Mouse (Mus musculus) MEL (cell line): Measurements from ENCODE around the gene Ano10. TPM values are rescaled to one million over a fixed set of nuclear protein-coding genes. Genes with fewer than 3 reads are reported as not detected.

Source experiments
- DNase-seq: peaks from one replicate; pipeline ENCODE4 v3.0.0; 2011; ENCODE audit warnings: low read depth, low spot score
- H3K27ac ChIP-seq: 2 replicates; pipeline ENCODE4 v1.5.1; 2012; ENCODE audit warnings: low read depth, mild to moderate bottlenecking, control low read depth, low read length, moderate library complexity; ENCODE audit not compliant: control insufficient read depth
- H3K27me3 ChIP-seq, 2 experiments: fragments of 150-350 bp in 1 of 2; sonication (generic) in 1 of 2; 2 replicates each; pipeline ENCODE4 v1.6.1; 2012; ENCODE audit warnings: low read length in 2 of 2, mild to moderate bottlenecking in 2 of 2, improper control_type of control experiment in 1 of 2, moderate library complexity in 1 of 2; ENCODE audit not compliant: insufficient read depth in 2 of 2, control insufficient read depth in 1 of 2
- H3K36me3 ChIP-seq, 2 experiments: 2 replicates each; pipeline ENCODE4 v1.6.1; 2012 to 2014; ENCODE audit warnings: low read length in 2 of 2, improper control_type of control experiment in 1 of 2, inconsistent platforms in 1 of 2, mild to moderate bottlenecking in 1 of 2; ENCODE audit not compliant: insufficient read depth in 2 of 2, control insufficient read depth in 1 of 2
- H3K4me1 ChIP-seq, 2 experiments: fragments of 150-350 bp in 1 of 2; sonication (generic) in 1 of 2; 2 replicates each; pipeline ENCODE4 v1.6.1; 2012; ENCODE audit warnings: low read length in 2 of 2, improper control_type of control experiment in 1 of 2, mild to moderate bottlenecking in 1 of 2; ENCODE audit not compliant: insufficient read depth in 2 of 2, control insufficient read depth in 1 of 2
- H3K4me3 ChIP-seq, 2 experiments: fragments of 150-350 bp in 1 of 2; sonication (generic) in 1 of 2; 2 replicates each; pipeline ENCODE4 v1.5.1; 2012; ENCODE audit warnings: low read depth in 2 of 2, low read length in 2 of 2, mild to moderate bottlenecking in 2 of 2, moderate library complexity in 2 of 2, control low read depth in 1 of 2, improper control_type of control experiment in 1 of 2; ENCODE audit not compliant: control insufficient read depth in 1 of 2, insufficient read depth in 1 of 2
- H3K79me2 ChIP-seq: 2 replicates; pipeline ENCODE4 v1.6.1; 2012; ENCODE audit warnings: mild to moderate bottlenecking, low read length, moderate library complexity; ENCODE audit not compliant: control insufficient read depth, poor library complexity, insufficient read depth
- H3K9ac ChIP-seq: 2 replicates; pipeline ENCODE4 v1.6.1; 2012; ENCODE audit warnings: low read depth, mild to moderate bottlenecking, control low read depth, low read length, moderate library complexity; ENCODE audit not compliant: control insufficient read depth, poor library complexity, severe bottlenecking
- H3K9me3 ChIP-seq: fragments of 150-350 bp; sonication (generic); replicated peaks from 2 replicates; pipeline ENCODE4 v1.6.1; 2012; ENCODE audit warnings: mild to moderate bottlenecking, low read length, improper control_type of control experiment, moderate library complexity; ENCODE audit not compliant: insufficient read depth
- BHLHE40 ChIP-seq: IDR thresholded peaks from 2 replicates; pipeline ENCODE4 v1.6.1; 2012; ENCODE audit warnings: low read depth, mild to moderate bottlenecking, inconsistent platforms, low read length, improper control_type of control experiment, borderline replicate concordance
- CHD1 ChIP-seq: IDR thresholded peaks from 2 replicates; pipeline ENCODE4 v1.6.1; 2012; ENCODE audit warnings: low read depth, mild to moderate bottlenecking, inconsistent platforms, low read length, improper control_type of control experiment
- CHD2 ChIP-seq: IDR thresholded peaks from 2 replicates; pipeline ENCODE4 v1.6.1; 2011; ENCODE audit warnings: low read length, improper control_type of control experiment
- E2F4 ChIP-seq: IDR thresholded peaks from 2 replicates; pipeline ENCODE4 v1.6.1; 2011; ENCODE audit warnings: low read depth, low read length, improper control_type of control experiment, borderline replicate concordance
- ELF1 ChIP-seq: IDR thresholded peaks from 2 replicates; pipeline ENCODE4 v1.6.1; 2014; ENCODE audit warnings: low read depth, mild to moderate bottlenecking, inconsistent platforms, low read length, improper control_type of control experiment, moderate library complexity
- EP300 ChIP-seq, 2 experiments: IDR thresholded peaks; 2 replicates each; pipeline ENCODE4 v1.6.1; 2011; ENCODE audit warnings: improper control_type of control experiment in 2 of 2, low read length in 2 of 2, low read depth in 1 of 2, mild to moderate bottlenecking in 1 of 2
- ETS1 ChIP-seq: IDR thresholded peaks from 2 replicates; pipeline ENCODE4 v1.6.1; 2012; ENCODE audit warnings: low read depth, mild to moderate bottlenecking, inconsistent platforms, low read length, improper control_type of control experiment, moderate library complexity
- GABPA ChIP-seq: IDR thresholded peaks from 2 replicates; pipeline ENCODE4 v1.6.1; 2012; ENCODE audit warnings: low read depth, mild to moderate bottlenecking, inconsistent platforms, low read length, improper control_type of control experiment, moderate library complexity
- GATA1 ChIP-seq: IDR thresholded peaks from 2 replicates; pipeline ENCODE4 v1.6.1; 2011; ENCODE audit warnings: low read depth, low read length, improper control_type of control experiment
- KAT2A ChIP-seq: conservative IDR thresholded peaks from 2 replicates; pipeline ENCODE4 v1.6.1; 2012; ENCODE audit warnings: low read depth, low read length, improper control_type of control experiment, inconsistent platforms
- MAFK ChIP-seq: IDR thresholded peaks from 2 replicates; pipeline ENCODE4 v1.6.1; 2011; ENCODE audit warnings: low read depth, mild to moderate bottlenecking, low read length, improper control_type of control experiment, borderline replicate concordance
- MAX ChIP-seq: IDR thresholded peaks from 2 replicates; pipeline ENCODE4 v1.6.1; 2011; ENCODE audit warnings: low read length, improper control_type of control experiment
- MAZ ChIP-seq: IDR thresholded peaks from 2 replicates; pipeline ENCODE4 v1.6.1; 2012; ENCODE audit warnings: low read depth, mild to moderate bottlenecking, inconsistent platforms, low read length, improper control_type of control experiment
- MXI1 ChIP-seq: IDR thresholded peaks from 2 replicates; pipeline ENCODE4 v1.6.1; 2011; ENCODE audit warnings: mild to moderate bottlenecking, low read depth, low read length, improper control_type of control experiment
- MYC ChIP-seq: IDR thresholded peaks from 2 replicates; pipeline ENCODE4 v1.6.1; 2011; ENCODE audit warnings: low read depth, mild to moderate bottlenecking, low read length, improper control_type of control experiment, moderate library complexity
- POLR2A ChIP-seq, 2 experiments: IDR thresholded peaks; 2 replicates each; pipeline ENCODE4 v1.6.1; 2011 to 2012; ENCODE audit warnings: low read length in 2 of 2, mild to moderate bottlenecking in 2 of 2, control low read depth in 1 of 2, improper control_type of control experiment in 1 of 2, low read depth in 1 of 2, moderate library complexity in 1 of 2; ENCODE audit not compliant: control insufficient read depth in 1 of 2, insufficient read depth in 1 of 2, poor library complexity in 1 of 2
- POLR2AphosphoS2 ChIP-seq: IDR thresholded peaks from 2 replicates; pipeline ENCODE4 v1.6.1; 2011; ENCODE audit warnings: low read length, improper control_type of control experiment
- RAD21 ChIP-seq: IDR thresholded peaks from 2 replicates; pipeline ENCODE4 v1.6.1; 2011; ENCODE audit warnings: mild to moderate bottlenecking, low read depth, low read length, improper control_type of control experiment
- RCOR1 ChIP-seq: IDR thresholded peaks from 2 replicates; pipeline ENCODE4 v1.6.1; 2012; ENCODE audit warnings: low read depth, mild to moderate bottlenecking, inconsistent platforms, low read length, improper control_type of control experiment
- SMC3 ChIP-seq: IDR thresholded peaks from 2 replicates; pipeline ENCODE4 v1.6.1; 2011; ENCODE audit warnings: low read depth, low read length, improper control_type of control experiment
- TAL1 ChIP-seq: IDR thresholded peaks from 2 replicates; pipeline ENCODE4 v1.6.1; 2012; ENCODE audit warnings: mild to moderate bottlenecking, inconsistent platforms, low read length, moderate library complexity, mixed read lengths
- TBP ChIP-seq: IDR thresholded peaks from 2 replicates; pipeline ENCODE4 v1.8.0; 2011; ENCODE audit warnings: low read depth, low read length, improper control_type of control experiment
- UBTF ChIP-seq: IDR thresholded peaks from 2 replicates; pipeline ENCODE4 v1.6.1; 2012; ENCODE audit warnings: low read depth, mild to moderate bottlenecking, inconsistent platforms, low read length, improper control_type of control experiment, moderate library complexity, borderline replicate concordance; ENCODE audit not compliant: insufficient read depth
- USF1 ChIP-seq: IDR thresholded peaks from 2 replicates; pipeline ENCODE4 v1.6.1; 2014; ENCODE audit warnings: low read depth, mild to moderate bottlenecking, inconsistent platforms, low read length, improper control_type of control experiment, moderate library complexity
- USF2 ChIP-seq, 2 experiments: IDR thresholded peaks; 2 replicates each; pipeline ENCODE4 v1.6.1; 2011 to 2012; ENCODE audit warnings: improper control_type of control experiment in 2 of 2, low read length in 2 of 2, borderline replicate concordance in 1 of 2, inconsistent platforms in 1 of 2, low read depth in 1 of 2, mild to moderate bottlenecking in 1 of 2; ENCODE audit not compliant: insufficient read depth in 1 of 2
- ZKSCAN1 ChIP-seq: IDR thresholded peaks from 2 replicates; pipeline ENCODE4 v1.6.1; 2012; ENCODE audit warnings: low read depth, mild to moderate bottlenecking, inconsistent platforms, low read length, improper control_type of control experiment, moderate library complexity
- ZMIZ1 ChIP-seq: IDR thresholded peaks from 2 replicates; pipeline ENCODE4 v1.6.1; 2012; ENCODE audit warnings: low read depth, mild to moderate bottlenecking, inconsistent platforms, low read length, improper control_type of control experiment, moderate library complexity
- ZNF384 ChIP-seq: IDR thresholded peaks from 2 replicates; pipeline ENCODE4 v1.6.1; 2012; ENCODE audit warnings: low read depth, mild to moderate bottlenecking, inconsistent platforms, low read length, improper control_type of control experiment
- polyA plus RNA-seq, 2 experiments: library from polyadenylated mRNA; stranded (reverse) in 1 of 2; unstranded in 1 of 2; fragments of >175 nt in 1 of 2; fragments of >200 nt in 1 of 2; gene quantifications; 2 replicates each; pipeline versions ENCODE4 v1.2.1 to v1.2.4; 2012; ENCODE audit warnings: low replicate concordance in 2 of 2, low read depth in 1 of 2; ENCODE audit not compliant: insufficient read length in 2 of 2, insufficient read depth in 1 of 2, missing spikeins in 1 of 2
- total RNA-seq: library from RNA; depleted of rRNA; stranded (reverse); fragments of 300-350 nt; gene quantifications from 2 replicates; pipeline ENCODE4 v1.2.3, GENCODE M21; 2012

Ano10 gene
- total and polyA plus RNA-seq, 3 experiments: 0.54 to 3.1 TPM; not detected in 1

DNA sequence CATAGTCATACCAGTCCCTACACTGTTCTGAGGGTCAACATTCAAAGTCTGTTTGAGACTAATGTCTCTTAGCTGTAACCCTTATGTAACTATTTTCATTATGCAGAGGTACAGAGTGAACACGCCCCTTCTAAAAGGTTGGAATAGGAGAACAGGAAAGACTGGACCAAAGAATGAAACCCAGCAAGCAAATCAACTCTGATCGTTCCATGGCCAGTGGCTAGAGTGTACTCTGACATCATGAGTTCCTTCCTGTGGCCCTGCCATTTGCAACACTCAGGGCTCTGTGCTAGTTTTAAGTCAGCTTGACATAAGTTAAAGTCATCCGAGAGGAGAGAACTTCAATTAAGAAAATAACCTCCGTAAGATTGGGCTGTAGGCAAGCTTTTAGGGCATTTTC is 142.2 kb downstream of the Ano10 start:
- Histone ChIP-seq H3K9me3 (no peaks in the 10 kb centered on the region), H3K27ac (no peak overlapping the region), H3K4me1 (no peaks in the 10 kb centered on the region), H3K79me2 (no peaks in the 10 kb centered on the region), H3K27me3 (no peaks in the 10 kb centered on the region), H3K4me3 (no peak overlapping the region), H3K36me3 (no peaks in the 10 kb centered on the region), H3K9ac (no peak overlapping the region)
- TF ChIP-seq MAZ (no peak), E2F4 (no peak), KAT2A (no peak), USF2 (IDR thresholded peaks at IDR 0.05; ENCODE audit: borderline replicate concordance in 1 of 2, insufficient read depth in 1 of 2, low read depth in 1 of 2, low read length in 2 of 2) (no peak), POLR2A (IDR thresholded peaks at IDR 0.05; ENCODE audit: control insufficient read depth in 1 of 2, insufficient read depth in 1 of 2, low read depth in 1 of 2, low read length in 2 of 2, poor library complexity in 1 of 2) (no peak), MAFK (no peak), CHD2 (no peak), TAL1 (no peak), CHD1 (no peak), TBP (no peak), ELF1 (no peak), ZKSCAN1 (no peak), GATA1 (no peak), RCOR1 (no peak), ZMIZ1 (no peak), MYC (no peak), SMC3 (no peak)
- no peak for DNase-seq

DNA sequence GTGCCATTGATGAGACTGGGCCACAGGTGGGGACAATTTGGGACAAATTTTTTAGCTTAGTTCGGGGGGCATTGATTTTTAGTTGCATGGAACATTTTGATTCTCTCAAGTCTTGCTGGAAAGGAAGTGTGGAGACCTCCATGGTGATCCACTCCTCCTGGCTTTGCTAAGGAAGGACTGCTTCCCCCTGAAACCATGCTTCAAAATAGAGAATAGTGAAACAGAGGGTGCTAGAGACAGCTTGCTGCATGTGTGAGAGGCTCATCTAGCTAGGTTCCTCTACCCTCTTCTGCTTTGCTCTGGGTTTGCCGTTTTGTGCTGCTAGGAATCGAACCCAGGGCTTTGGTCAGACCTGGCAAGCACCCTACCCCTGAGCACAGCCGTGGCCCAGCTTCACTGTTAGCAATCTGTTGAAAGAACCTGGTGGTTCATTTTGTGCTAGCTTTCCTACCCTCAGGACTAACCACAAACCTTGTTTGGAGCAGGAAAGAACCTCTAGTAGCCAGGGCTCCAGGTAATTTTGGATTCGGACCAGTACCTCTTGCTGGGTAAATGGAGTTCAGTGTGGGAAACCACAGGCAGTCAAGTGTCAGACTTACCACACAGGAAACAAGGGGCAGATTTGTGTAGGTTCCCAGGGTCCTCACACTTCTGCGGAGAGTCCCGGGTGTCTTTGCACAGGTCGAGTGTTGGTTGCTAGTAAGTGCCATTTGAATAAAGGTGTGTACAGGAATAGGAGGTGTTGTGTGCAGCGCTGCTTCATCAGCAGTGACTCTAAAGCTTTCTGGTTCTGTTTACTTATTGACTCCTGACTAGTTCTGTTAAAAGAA is 144.0 kb downstream of the Ano10 start:
- no peak for DNase-seq
- no peaks in the 10 kb centered on the region for H3K27me3 ChIP-seq
- TF ChIP-seq UBTF: no peak
- TF ChIP-seq USF1: no peak
- no peak for TF ChIP-seq ELF1
- no peak for TF ChIP-seq ETS1
- no peak for TF ChIP-seq ZKSCAN1
- no peak for TF ChIP-seq MYC
- TF ChIP-seq POLR2AphosphoS2: no peak
- TF ChIP-seq RCOR1: no peak
- TF ChIP-seq MXI1: no peak
- TF ChIP-seq MAX: no peak
- no peak for TF ChIP-seq ZNF384
- no peak for TF ChIP-seq EP300 (IDR thresholded peaks at IDR 0.05; ENCODE audit: low read depth in 1 of 2, low read length in 2 of 2)
- TF ChIP-seq GABPA: no peak
- TF ChIP-seq RAD21: no peak
- TF ChIP-seq BHLHE40: no peak
- TF ChIP-seq MAZ: no peak
- no peak for TF ChIP-seq E2F4
- no peaks in the 10 kb centered on the region for H3K79me2 ChIP-seq
- H3K9me3 ChIP-seq: no peaks in the 10 kb centered on the region
- H3K36me3 ChIP-seq: peaks cover 0 to 9% of the 10 kb centered on the region in 2 experiments; a peak in 2 of 4 replicates
- peaks cover 2 to 8% of the 10 kb centered on the region in 2 experiments for H3K4me1 ChIP-seq
- H3K9ac ChIP-seq: no peak overlapping the region
- H3K27ac ChIP-seq: no peak overlapping the region
- H3K4me3 ChIP-seq: no peak overlapping the region
